Mouse (Mus musculus): Measurements from ENCODE around the gene Lrrc38. TPM values are rescaled to one million over a fixed set of nuclear protein-coding genes. Genes with fewer than 3 reads are reported as not detected.

The Lrrc38 gene
- polyA plus RNA-seq (2012; rRNA removed) = 0.28 and 0.53 TPM in 2 replicates

GRCm38 (mm10) chr4:143349484-143349906 is at the start of gene Lrrc38:
Gene Lrrc38 (plus strand): TSS chr4:143349757.

DNA sequence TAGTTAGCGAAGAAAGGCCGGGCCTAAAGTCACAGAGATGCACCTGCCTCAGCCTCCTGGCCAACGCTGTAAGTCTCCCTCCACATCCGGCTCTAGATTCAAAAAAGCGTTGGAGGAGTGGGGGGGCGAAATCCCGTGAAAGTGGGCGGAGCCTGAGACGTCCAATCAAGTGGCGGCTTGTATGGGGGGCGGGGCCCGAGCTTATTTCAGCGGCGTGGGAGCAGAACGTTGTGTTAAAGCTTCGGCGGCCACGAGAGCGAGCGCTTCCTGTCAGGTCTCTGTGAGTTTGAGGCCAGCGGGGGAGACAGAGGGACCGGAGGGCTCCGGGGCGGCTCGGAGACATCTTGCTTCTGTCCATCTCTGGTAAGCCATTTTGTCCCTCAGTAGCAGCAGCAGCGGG is 44.6 kb downstream of the Lrrc38 start, which contains the start of gene Pramel1:
Gene Pramel1 (plus strand): TSS at position 248 of the 400 bp plus-strand sequence.

DNA sequence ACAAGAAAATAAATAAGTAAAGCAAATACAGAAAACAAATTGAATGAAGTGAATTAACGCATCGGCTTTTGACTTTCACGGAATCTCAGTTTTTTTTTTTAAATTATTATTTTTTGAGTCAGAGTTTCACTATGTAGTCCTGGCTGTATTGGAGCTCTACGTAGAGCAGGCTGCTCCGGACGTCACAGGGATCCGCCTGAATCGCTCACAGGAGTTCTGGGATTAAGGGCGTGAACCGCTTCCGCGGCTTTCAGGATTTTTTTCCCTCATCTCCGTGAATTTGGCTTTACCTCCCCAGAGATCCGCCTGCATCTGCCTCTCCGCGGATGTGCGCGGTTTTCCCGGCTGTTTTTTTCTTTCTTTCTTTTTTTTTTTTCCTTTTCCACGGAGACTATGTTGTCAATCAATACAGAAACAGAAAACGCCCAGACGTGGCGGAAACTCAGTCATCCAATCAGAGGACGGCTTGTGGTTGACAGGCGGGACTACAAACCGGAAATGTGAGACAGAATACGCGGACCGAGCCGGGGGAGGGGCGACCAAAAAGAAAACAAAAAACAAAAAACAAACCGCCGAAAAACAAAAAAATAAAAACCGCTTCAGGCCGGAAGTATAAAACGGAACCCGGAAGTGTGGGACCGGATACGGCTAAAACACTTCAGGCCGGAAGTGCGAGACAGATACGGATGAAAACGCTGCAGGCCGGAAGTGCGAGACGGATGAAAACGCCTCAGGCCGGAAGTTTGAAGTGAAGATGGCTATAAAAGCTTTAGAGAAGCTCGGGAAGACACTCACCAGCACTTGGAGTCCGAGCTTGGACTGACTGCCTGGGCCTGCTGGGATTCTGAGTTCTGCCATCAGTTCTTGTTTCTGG is 62.9 kb downstream of the Lrrc38 start, which contains the start of gene Pramef8:
Gene Pramef8 (plus strand): TSS at position 208 of the 874 bp plus-strand sequence.

Other genes starting within 250 kb of the Lrrc38 start
- 16.6 and 19.9 TPM in 2 replicates for gene Prdm2, start 136.8 kb upstream of the Lrrc38 start, polyA plus RNA-seq (2012; rRNA removed)
- gene Pdpn, start 50.2 kb upstream of the Lrrc38 start, polyA plus RNA-seq (2012; rRNA removed) = 17.5 and 20.4 TPM in 2 replicates
- gene Pramel1, start 44.7 kb downstream of the Lrrc38 start, polyA plus RNA-seq (2012; rRNA removed) = not detected in 2 replicates
- 11.2 and 13.6 TPM in 2 replicates for gene Pramef8, start 62.7 kb downstream of the Lrrc38 start, polyA plus RNA-seq (2012; rRNA removed)
- gene Oog4, start 100.6 kb downstream of the Lrrc38 start, polyA plus RNA-seq (2012; rRNA removed) = not detected in 2 replicates
- not detected in 2 replicates for gene Gm13043, start 161.6 kb downstream of the Lrrc38 start, polyA plus RNA-seq (2012; rRNA removed)
- not detected in 2 replicates for gene Gm13040, start 186.2 kb downstream of the Lrrc38 start, polyA plus RNA-seq (2012; rRNA removed)
- gene BC080695, start 201.9 kb downstream of the Lrrc38 start, polyA plus RNA-seq (2012; rRNA removed) = not detected in 2 replicates
- not detected in 2 replicates for gene Gm13057, start 202.0 kb downstream of the Lrrc38 start, polyA plus RNA-seq (2012; rRNA removed)